Mouse (Mus musculus): ENCODE data around the gene Marf1. TPM values are rescaled to one million over a fixed set of nuclear protein-coding genes. Genes with fewer than 3 reads are reported as not detected.
A peak's percentile ranks its signal among the peaks of the same experiment; 100 is the strongest.

Marf1 gene
- polyA plus RNA-seq (2015; fragmentation: Nextera tagmentation; extraction: Ambion mirVana) = 9.0 and 16.2 TPM in 2 replicates

DNA sequence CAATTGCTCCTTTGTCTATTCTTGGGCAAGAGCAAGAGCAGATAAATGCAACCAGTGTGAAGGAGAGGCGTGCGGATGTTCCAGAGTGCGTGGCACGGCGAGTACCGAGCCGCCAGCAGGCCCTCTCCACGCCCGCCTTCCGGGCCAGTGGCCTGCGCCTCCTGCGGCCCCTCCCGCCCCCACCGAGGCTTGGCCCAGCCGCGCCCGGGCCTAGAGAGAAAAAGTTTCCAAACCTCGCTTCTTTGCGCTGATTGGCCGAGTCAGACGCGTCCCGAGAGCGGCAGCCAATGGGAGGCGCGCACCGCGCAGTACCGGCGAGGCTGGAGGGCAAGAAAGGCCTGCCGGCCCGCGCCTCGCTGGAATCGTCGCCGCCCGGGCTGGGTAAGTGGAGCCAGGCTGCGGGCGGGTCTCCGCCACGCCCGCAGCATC is at the start of gene Marf1, which contains the start of gene Nde1:
TSS of gene Marf1 (minus strand) at position 364 of the 429 bp plus-strand sequence.
TSS of gene Nde1 (plus strand) at position 288 of the 429 bp plus-strand sequence.

Small RNA genes within 50 kb of the gene (microRNA-seq; reads per million reads assigned to microRNA genes)
- gene Gm27671 (ENCODE audit: borderline replicate concordance, insufficient number of aligned reads) (not detected), gene Mir484 (ENCODE audit: borderline replicate concordance, insufficient number of aligned reads) (1,245 reads per million, percentile 78 among the genes with 10 or more reads in this experiment)

Other genes starting within 250 kb of the Marf1 start
- 4.4 and 7.9 TPM in 2 replicates for gene 2900011O08Rik, start 176.7 kb downstream of the Marf1 start, polyA plus RNA-seq (2015; fragmentation: Nextera tagmentation; extraction: Ambion mirVana)
- gene Ifitm7, start 176.5 kb downstream of the Marf1 start, polyA plus RNA-seq (2015; fragmentation: Nextera tagmentation; extraction: Ambion mirVana) = 0.33 and 0.77 TPM in 2 replicates
- 26.0 and 34.2 TPM in 2 replicates for gene Nde1, start 76 bp downstream of the Marf1 start, polyA plus RNA-seq (2015; fragmentation: Nextera tagmentation; extraction: Ambion mirVana)
- gene Myh11, start 128.0 kb upstream of the Marf1 start, polyA plus RNA-seq (2015; fragmentation: Nextera tagmentation; extraction: Ambion mirVana) = 0.92 and 2.0 TPM in 2 replicates
- gene Fopnl, start 154.1 kb upstream of the Marf1 start, polyA plus RNA-seq (2015; fragmentation: Nextera tagmentation; extraction: Ambion mirVana) = 189 and 193 TPM in 2 replicates
- gene Abcc1, start 198.2 kb upstream of the Marf1 start, polyA plus RNA-seq (2015; fragmentation: Nextera tagmentation; extraction: Ambion mirVana) = 5.1 and 8.9 TPM in 2 replicates